In genomic region chr3:108458380-108458779, GRCm38 (mm10) we compare ENCODE assay signal across 10 mouse cellular contexts. TPM values are rescaled to one million over a fixed set of nuclear protein-coding genes. Genes with fewer than 3 reads are reported as not detected.
DNase-seq lines count a peak whose midpoint lies in the region; ATAC-seq and TF ChIP-seq lines count a peak whose summit lies in the region.
"Had no signal": no experiment of that assay in that cellular context is flagged by ENCODE, and none has a peak within 500 bp of the region (broad histone marks: within the 10 kb centered on the region; RNA-seq: fewer than 3 reads in every experiment).

No protein-coding gene starts in this region.

- peak overlapping the region; percentile 24 for H3K4me2 ChIP-seq in embryonic facial prominence, embryonic 13.5 days
- H3K4me2 ChIP-seq in lung, embryonic 14.5 days: peak overlapping the region; percentile 36; the same call in 1 of the 2 replicates
- peak overlapping the region; percentile 40 for H3K4me2 ChIP-seq in intestine, embryonic 15.5 days (replicated peaks)
- peak overlapping the region; percentile 29 for H3K4me2 ChIP-seq in stomach, postnatal 0 days (replicated peaks; ENCODE audit: low read depth)
- H3K4me2 ChIP-seq in forebrain, postnatal 0 days (ENCODE audit: low read depth): no peak overlapping the region
- H3K4me2 ChIP-seq: limb, embryonic 15.5 days had no signal

- H3K9me3 ChIP-seq in embryonic facial prominence, embryonic 13.5 days: no peaks in the 10 kb centered on the region
- no peaks in the 10 kb centered on the region for H3K9me3 ChIP-seq in embryonic facial prominence, embryonic 10.5 days
- no peaks in the 10 kb centered on the region for H3K9me3 ChIP-seq in lung, embryonic 14.5 days (ENCODE audit: low read depth, low read length)
- no peaks in the 10 kb centered on the region for H3K9me3 ChIP-seq in intestine, embryonic 15.5 days
- H3K9me3 ChIP-seq in stomach, postnatal 0 days (ENCODE audit: control insufficient read depth, low read length): no peaks in the 10 kb centered on the region
- H3K9me3 ChIP-seq in forebrain, postnatal 0 days (ENCODE audit: low read length): no peaks in the 10 kb centered on the region
- H3K9me3 ChIP-seq: limb, embryonic 15.5 days had no signal

- peaks cover 4% of the 10 kb centered on the region; the same call in 1 of the 2 replicates for H3K4me1 ChIP-seq in embryonic facial prominence, embryonic 13.5 days
- peaks cover 3% of the 10 kb centered on the region; the same call in 1 of the 2 replicates for H3K4me1 ChIP-seq in embryonic facial prominence, embryonic 10.5 days
- H3K4me1 ChIP-seq in lung, embryonic 14.5 days (ENCODE audit: insufficient read depth): no peaks in the 10 kb centered on the region
- 0 out of 2 replicates have a peak, but pooled peaks cover 4% of the 10 kb centered on the region for H3K4me1 ChIP-seq in intestine, embryonic 15.5 days (replicated peaks)
- no peaks in the 10 kb centered on the region for H3K4me1 ChIP-seq in stomach, postnatal 0 days (replicated peaks; ENCODE audit: control insufficient read depth, insufficient read depth)
- no peaks in the 10 kb centered on the region for H3K4me1 ChIP-seq in forebrain, postnatal 0 days (ENCODE audit: insufficient read depth)

- H3K9ac ChIP-seq in embryonic facial prominence, embryonic 13.5 days: no peak overlapping the region
- H3K9ac ChIP-seq in lung, embryonic 14.5 days: no peak overlapping the region
- no peak overlapping the region for H3K9ac ChIP-seq in intestine, embryonic 15.5 days
- no peak overlapping the region for H3K9ac ChIP-seq in stomach, postnatal 0 days (ENCODE audit: low read length)
- H3K9ac ChIP-seq in forebrain, postnatal 0 days: no peak overlapping the region
- H3K9ac ChIP-seq: limb, embryonic 15.5 days had no signal

- no peak for ATAC-seq in embryonic facial prominence, embryonic 13.5 days (ENCODE audit: insufficient number of reproducible peaks, insufficient read depth, low FRiP score, low TSS enrichment, low read depth)
- no peak for ATAC-seq in lung, embryonic 14.5 days (ENCODE audit: insufficient read depth)
- ATAC-seq in intestine, embryonic 15.5 days: peak; percentile 52
- 0 out of 2 replicates have a peak, but pooled peaks have one; percentile 25 for ATAC-seq in stomach, postnatal 0 days (ENCODE audit: low FRiP score, low TSS enrichment)
- no peak for ATAC-seq in forebrain, postnatal 0 days

- 49% methylated on average over 14 of the region's 14 CpGs for WGBS in embryonic facial prominence, embryonic 13.5 days
- 56% methylated on average over 14 of the region's 14 CpGs for WGBS in embryonic facial prominence, embryonic 10.5 days
- 45% methylated on average over 14 of the region's 14 CpGs for WGBS in lung, embryonic 14.5 days
- 50% methylated on average over 14 of the region's 14 CpGs for WGBS in intestine, embryonic 15.5 days
- WGBS in stomach, postnatal 0 days: 44% methylated on average over 14 of the region's 14 CpGs
- 63% methylated on average over 14 of the region's 14 CpGs for WGBS in forebrain, postnatal 0 days

- TF ChIP-seq CTCF in lung, embryonic 14.5 days (IDR thresholded peaks at IDR 0.05; ENCODE audit: low read depth): no peak
- no peak for TF ChIP-seq CTCF in stomach, postnatal 0 days (IDR thresholded peaks at IDR 0.05; ENCODE audit: low read depth)
- no peak for TF ChIP-seq CTCF in forebrain, postnatal 0 days (IDR thresholded peaks at IDR 0.05; ENCODE audit: low read depth)

- no peak overlapping the region for H3K4me3 ChIP-seq in embryonic facial prominence, embryonic 13.5 days
- H3K4me3 ChIP-seq in embryonic facial prominence, embryonic 10.5 days: no peak overlapping the region
- no peak overlapping the region for H3K4me3 ChIP-seq in lung, embryonic 14.5 days (ENCODE audit: low read depth, low read length)
- no peak overlapping the region for H3K4me3 ChIP-seq in intestine, embryonic 15.5 days (replicated peaks)
- H3K4me3 ChIP-seq in stomach, postnatal 0 days (ENCODE audit: low read depth, low read length): no peak overlapping the region
- H3K4me3 ChIP-seq in forebrain, postnatal 0 days (ENCODE audit: low read depth, low read length): no peak overlapping the region
- H3K4me3 ChIP-seq: limb, embryonic 15.5 days had no signal

- no peak for TF ChIP-seq EP300 in stomach, postnatal 0 days (optimal IDR thresholded peaks at IDR 0.05)

- H3K27me3 ChIP-seq in embryonic facial prominence, embryonic 13.5 days: no peaks in the 10 kb centered on the region
- H3K27me3 ChIP-seq in embryonic facial prominence, embryonic 10.5 days (replicated peaks; ENCODE audit: low read depth, poor library complexity, severe bottlenecking): peaks cover 6% of the 10 kb centered on the region; the same call in 1 of the 2 replicates
- no peaks in the 10 kb centered on the region for H3K27me3 ChIP-seq in lung, embryonic 14.5 days (ENCODE audit: insufficient read depth, low read length)
- H3K27me3 ChIP-seq in intestine, embryonic 15.5 days (replicated peaks): no peaks in the 10 kb centered on the region
- H3K27me3 ChIP-seq in stomach, postnatal 0 days (ENCODE audit: control insufficient read depth, insufficient read depth, low read length): no peaks in the 10 kb centered on the region
- no peaks in the 10 kb centered on the region for H3K27me3 ChIP-seq in forebrain, postnatal 0 days (ENCODE audit: insufficient read depth, low read length)
- H3K27me3 ChIP-seq: limb, embryonic 15.5 days had no signal

- DNase-seq in embryonic facial prominence, embryonic 10.5 days (ENCODE audit: low spot score): no peak
- no peak for DNase-seq in lung, embryonic 14.5 days
- DNase-seq in lung, adult 18-20 months: no peak
- DNase-seq in stomach, postnatal 0 days (ENCODE audit: low spot score): no peak
- DNase-seq in forebrain, postnatal 0 days: no peak
- DNase-seq in cerebellum, adult 8-10 months: no peak
- DNase-seq: adrenal gland, adult 2 months had no signal

- no peak overlapping the region for H3K27ac ChIP-seq in embryonic facial prominence, embryonic 13.5 days
- no peak overlapping the region for H3K27ac ChIP-seq in embryonic facial prominence, embryonic 10.5 days (replicated peaks)
- H3K27ac ChIP-seq in lung, embryonic 14.5 days (ENCODE audit: low read depth): no peak overlapping the region
- no peak overlapping the region for H3K27ac ChIP-seq in intestine, embryonic 15.5 days
- peak overlapping the region; percentile 53; the same call in 1 of the 2 replicates for H3K27ac ChIP-seq in stomach, postnatal 0 days (replicated peaks)
- no peak overlapping the region for H3K27ac ChIP-seq in forebrain, postnatal 0 days (ENCODE audit: low read depth, low read length)
- H3K27ac ChIP-seq: limb, embryonic 15.5 days had no signal

- H3K36me3 ChIP-seq in embryonic facial prominence, embryonic 13.5 days: no peaks in the 10 kb centered on the region
- no peaks in the 10 kb centered on the region for H3K36me3 ChIP-seq in embryonic facial prominence, embryonic 10.5 days (replicated peaks)
- no peaks in the 10 kb centered on the region for H3K36me3 ChIP-seq in lung, embryonic 14.5 days (ENCODE audit: insufficient read depth)
- H3K36me3 ChIP-seq in intestine, embryonic 15.5 days: no peaks in the 10 kb centered on the region
- no peaks in the 10 kb centered on the region for H3K36me3 ChIP-seq in stomach, postnatal 0 days (ENCODE audit: control insufficient read depth, insufficient read depth, low read length)
- H3K36me3 ChIP-seq in forebrain, postnatal 0 days (ENCODE audit: insufficient read depth): peaks cover 6% of the 10 kb centered on the region; the same call in 1 of the 2 replicates
- H3K36me3 ChIP-seq: limb, embryonic 15.5 days had no signal

RNA-seq across cellular contexts. Expression of gene Sars, which starts 13.4 kb away (rescaled TPM):
- 116 and 128 TPM in 2 replicates for polyA plus RNA-seq in embryonic facial prominence, embryonic 13.5 days (2015; fragmentation: Nextera tagmentation; extraction: Ambion mirVana)
- polyA plus RNA-seq in embryonic facial prominence, embryonic 10.5 days (2016; fragmentation: Nextera tagmentation; extraction: Ambion mirVana): 132 and 139 TPM in 2 replicates
- 118 and 119 TPM in 2 replicates for polyA plus RNA-seq in lung, embryonic 14.5 days (2014; fragmentation: Nextera tagmentation; extraction: Ambion mirVana)
- polyA plus RNA-seq in intestine, embryonic 15.5 days (2015; fragmentation: Nextera tagmentation; extraction: Ambion mirVana): 145 and 150 TPM in 2 replicates
- 99.5 and 102 TPM in 2 replicates for polyA plus RNA-seq in stomach, postnatal 0 days (2015; fragmentation: Nextera tagmentation; extraction: Ambion mirVana)
- 196 and 202 TPM in 2 replicates for total RNA-seq in forebrain, postnatal 0 days (2014; rRNA removed)
- 220 and 223 TPM in 2 replicates for polyA plus RNA-seq in forebrain, postnatal 0 days (2015; fragmentation: Nextera tagmentation; extraction: Ambion mirVana)

RNA-seq across cellular contexts. Expression of gene Celsr2, which starts 43.0 kb away (rescaled TPM):
- 9.8 and 11.5 TPM in 2 replicates for polyA plus RNA-seq in embryonic facial prominence, embryonic 13.5 days (2015; fragmentation: Nextera tagmentation; extraction: Ambion mirVana)
- 10.2 and 20.1 TPM in 2 replicates for polyA plus RNA-seq in embryonic facial prominence, embryonic 10.5 days (2016; fragmentation: Nextera tagmentation; extraction: Ambion mirVana)
- 8.3 and 9.4 TPM in 2 replicates for polyA plus RNA-seq in lung, embryonic 14.5 days (2014; fragmentation: Nextera tagmentation; extraction: Ambion mirVana)
- 3.2 and 6.1 TPM in 2 replicates for polyA plus RNA-seq in intestine, embryonic 15.5 days (2015; fragmentation: Nextera tagmentation; extraction: Ambion mirVana)
- 7.5 and 9.7 TPM in 2 replicates for polyA plus RNA-seq in stomach, postnatal 0 days (2015; fragmentation: Nextera tagmentation; extraction: Ambion mirVana)
- total RNA-seq in forebrain, postnatal 0 days (2014; rRNA removed): 39.0 and 51.4 TPM in 2 replicates
- 14.4 and 24.5 TPM in 2 replicates for polyA plus RNA-seq in forebrain, postnatal 0 days (2015; fragmentation: Nextera tagmentation; extraction: Ambion mirVana)

Comparison
In these comparisons a context has a peak if more than half of its experiments do, and no peak if none do; other contexts are left out.
1. ATAC-seq: peak in intestine, embryonic 15.5 days (single experiment) and stomach, postnatal 0 days (single experiment); none in embryonic facial prominence, embryonic 13.5 days (single experiment), lung, embryonic 14.5 days (single experiment) and forebrain, postnatal 0 days (single experiment).